Mouse (Mus musculus) liver, postnatal 0 days (tissue): ENCODE results near the gene Mrps27. TPM values are rescaled to one million over a fixed set of nuclear protein-coding genes. Genes with fewer than 3 reads are reported as not detected.

Experiments
- ATAC-seq: fragments of 200-750 bp; cut with Nextera tagmentation; 2 replicates; pipeline ENCODE4 v1.8.0; 2017; ENCODE audit warnings: mild to moderate bottlenecking, moderate library complexity
- DNase-seq: peaks from one replicate; pipeline ENCODE4 v3.0.0-alpha.2; 2016
- H3K27ac ChIP-seq: fragments of 300-500 bp; sonication (generic); 2 replicates; pipeline ENCODE4 v1.5.1; 2014; ENCODE audit warnings: antibody characterized with exemption, moderate library complexity, mild to moderate bottlenecking, low read depth
- H3K27me3 ChIP-seq: fragments of 300-500 bp; sonication (generic); 2 replicates; pipeline ENCODE4 v1.6.1; 2014; ENCODE audit warnings: low read length, control low read depth, mixed read lengths; ENCODE audit not compliant: insufficient read depth
- H3K36me3 ChIP-seq: fragments of 300-500 bp; sonication (generic); replicated peaks from 2 replicates; pipeline ENCODE4 v1.6.1; 2014; ENCODE audit warnings: mild to moderate bottlenecking, control low read depth, low read length, moderate library complexity, mixed read lengths; ENCODE audit not compliant: insufficient read depth
- H3K4me1 ChIP-seq: fragments of 300-500 bp; sonication (generic); 2 replicates; pipeline ENCODE4 v1.6.1; 2014; ENCODE audit warnings: antibody characterized with exemption, mild to moderate bottlenecking, control low read depth; ENCODE audit not compliant: insufficient read depth
- H3K4me2 ChIP-seq: fragments of 300-500 bp; sonication (generic); 2 replicates; pipeline ENCODE4 v1.6.1; 2014; ENCODE audit warnings: low read depth, mild to moderate bottlenecking, low read length, moderate library complexity, mixed read lengths
- H3K4me3 ChIP-seq: fragments of 300-500 bp; sonication (generic); 2 replicates; pipeline ENCODE4 v1.5.1; 2014; ENCODE audit warnings: low read depth, low read length
- H3K9ac ChIP-seq: fragments of 300-500 bp; sonication (generic); replicated peaks from 2 replicates; pipeline ENCODE4 v1.6.1; 2014; ENCODE audit warnings: mild to moderate bottlenecking, moderate library complexity
- H3K9me3 ChIP-seq: fragments of 300-500 bp; sonication (generic); 2 replicates; pipeline ENCODE4 v1.6.1; 2016; ENCODE audit warnings: mild to moderate bottlenecking, control low read depth, low read length, mixed read lengths
- CTCF ChIP-seq: sonication (generic); IDR thresholded peaks from 2 replicates; pipeline ENCODE4 v1.5.1; 2016; ENCODE audit warnings: antibody characterized with exemption, low read depth
- EP300 ChIP-seq: IDR thresholded peaks from 2 replicates; pipeline ENCODE4 v1.6.1; 2016; ENCODE audit warnings: antibody characterized with exemption, low read depth, mild to moderate bottlenecking
- WGBS: fragments of 180-500 bp; shearing (Covaris S2); extraction: QIAGEN DNeasy Blood & Tissue Kit; methylation state at CpG from one replicate; pipeline ENCODE4 v1.1.7; 2014; ENCODE audit not compliant: insufficient replicate concordance; 5-methylcytosine and 5-hydroxymethylcytosine counted together
- polyA plus RNA-seq: library from polyadenylated mRNA; unstranded; fragments of >200 nt; fragmentation: Nextera tagmentation; extraction: Ambion mirVana; gene quantifications from 2 replicates; pipeline ENCODE4 v1.2.1, GENCODE M21; 2015

The Mrps27 gene
- polyA plus RNA-seq, 1 experiment from 2014 or later: 16.6 TPM

- WGBS: 73% methylated on average over 7 of the region's 7 CpGs
- Histone ChIP-seq H3K4me2 (no peak overlapping the region), H3K36me3 (no peaks in the 10 kb centered on the region), H3K4me3 (no peak overlapping the region), H3K27ac (no peak overlapping the region), H3K27me3 (no peaks in the 10 kb centered on the region), H3K9ac (no peak overlapping the region), H3K4me1 (0 out of 2 replicates have a peak, but pooled peaks cover 3% of the 10 kb centered on the region), H3K9me3 (no peaks in the 10 kb centered on the region)
- ATAC-seq (no peak), DNase-seq (no peak)
- TF ChIP-seq EP300 (no peak), CTCF (no peak)
Observed at GRCm38 (mm10) chr13:99447002-99447401, 102.4 kb downstream of the Mrps27 start.

DNA sequence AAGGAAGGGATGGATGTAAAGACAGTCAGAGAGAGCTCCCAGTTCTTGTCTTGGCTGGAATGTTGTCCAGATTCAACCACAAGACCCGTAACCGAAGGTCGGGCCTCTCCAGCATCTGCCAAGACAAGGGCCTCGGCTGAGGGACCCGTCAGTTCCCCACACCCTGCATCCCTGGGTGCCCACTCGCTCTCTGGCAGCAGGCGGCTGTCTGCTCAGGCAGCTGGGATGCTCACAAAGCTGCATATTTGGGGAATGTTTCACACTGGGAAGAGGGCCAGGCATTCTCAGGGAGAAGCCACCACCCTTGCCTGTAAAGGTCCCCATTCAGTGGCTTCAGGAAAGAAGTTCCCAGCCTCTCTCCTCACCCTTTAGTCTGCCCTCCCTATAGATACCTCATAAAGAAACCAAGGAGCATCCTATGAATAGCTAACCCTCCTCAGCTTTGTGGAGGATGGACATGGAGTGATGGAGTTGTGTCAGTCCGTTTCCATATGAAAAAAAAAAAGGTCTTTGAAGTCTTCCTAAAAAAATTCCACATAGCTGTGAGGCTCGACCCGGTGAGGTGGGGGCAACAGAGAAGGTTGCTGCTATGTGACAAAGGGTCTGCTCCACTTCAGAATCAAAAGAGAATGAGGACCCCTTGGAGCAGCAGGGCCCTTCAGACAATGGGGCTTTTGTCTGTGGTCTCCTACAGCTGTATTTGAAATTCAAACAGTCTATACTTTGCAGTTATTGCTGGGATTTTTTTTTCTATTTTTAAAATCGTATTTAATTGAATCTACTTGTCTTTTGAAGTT is 103.0 kb downstream of the Mrps27 start:
- H3K4me1 ChIP-seq: 0 out of 2 replicates have a peak, but pooled peaks cover 3% of the 10 kb centered on the region
- no peak overlapping the region for H3K4me2 ChIP-seq
- ATAC-seq: no peak
- DNase-seq: no peak
- H3K36me3 ChIP-seq: no peaks in the 10 kb centered on the region
- no peaks in the 10 kb centered on the region for H3K27me3 ChIP-seq
- WGBS: 64% methylated on average over 11 of the region's 11 CpGs
- H3K4me3 ChIP-seq: no peak overlapping the region
- no peak overlapping the region for H3K9ac ChIP-seq
- no peaks in the 10 kb centered on the region for H3K9me3 ChIP-seq
- no peak for TF ChIP-seq EP300
- TF ChIP-seq CTCF: no peak
- no peak overlapping the region for H3K27ac ChIP-seq

DNA sequence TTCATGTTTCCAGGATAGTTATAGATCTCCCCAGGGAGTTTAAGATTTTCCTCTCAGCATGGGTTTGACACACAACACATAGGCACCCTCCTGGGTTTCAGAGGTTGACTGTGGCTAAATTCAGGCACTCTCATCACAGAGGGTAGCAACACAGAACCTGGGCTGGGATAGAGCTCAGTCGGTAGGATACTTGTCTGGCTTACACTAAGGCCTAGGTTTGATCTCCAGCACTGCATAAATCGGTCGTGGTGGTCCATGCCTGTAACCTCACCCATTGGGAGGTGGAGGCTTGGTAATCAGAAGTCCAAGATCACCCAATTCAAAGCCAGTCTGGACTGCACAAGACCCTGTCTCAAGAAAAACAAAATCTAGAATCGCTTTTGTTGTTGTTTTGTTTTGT is 103.7 kb downstream of the Mrps27 start:
- DNase-seq (no peak), ATAC-seq (no peak)
- H3K4me3 ChIP-seq: no peak overlapping the region
- WGBS: 64% methylated on average over 4 of the region's 4 CpGs
- H3K36me3 ChIP-seq: no peaks in the 10 kb centered on the region
- no peaks in the 10 kb centered on the region for H3K9me3 ChIP-seq
- H3K27ac ChIP-seq: no peak overlapping the region
- 0 out of 2 replicates have a peak, but pooled peaks cover 3% of the 10 kb centered on the region for H3K4me1 ChIP-seq
- TF ChIP-seq CTCF (no peak), EP300 (no peak)
- H3K4me2 ChIP-seq: no peak overlapping the region
- H3K27me3 ChIP-seq: no peaks in the 10 kb centered on the region
- H3K9ac ChIP-seq: no peak overlapping the region

GRCm38 (mm10) chr13:99449547-99449946 is 105.0 kb downstream of the Mrps27 start:
- no peak for TF ChIP-seq EP300
- no peak for TF ChIP-seq CTCF
- WGBS: 71% methylated on average over 4 of the region's 4 CpGs
- no peaks in the 10 kb centered on the region for H3K27me3 ChIP-seq
- H3K4me3 ChIP-seq: no peak overlapping the region
- H3K4me1 ChIP-seq: 0 out of 2 replicates have a peak, but pooled peaks cover 3% of the 10 kb centered on the region
- no peak overlapping the region for H3K27ac ChIP-seq
- no peak overlapping the region for H3K9ac ChIP-seq
- H3K36me3 ChIP-seq: no peaks in the 10 kb centered on the region
- no peak for ATAC-seq
- H3K4me2 ChIP-seq: no peak overlapping the region
- H3K9me3 ChIP-seq: no peaks in the 10 kb centered on the region
- DNase-seq: no peak

- H3K36me3 ChIP-seq: no peaks in the 10 kb centered on the region
- WGBS: 77% methylated on average over 7 of the region's 7 CpGs
- no peak for DNase-seq
- no peaks in the 10 kb centered on the region for H3K4me1 ChIP-seq
- H3K4me3 ChIP-seq: no peak overlapping the region
- no peak overlapping the region for H3K27ac ChIP-seq
- no peaks in the 10 kb centered on the region for H3K27me3 ChIP-seq
- ATAC-seq: no peak
- H3K9me3 ChIP-seq: no peaks in the 10 kb centered on the region
- H3K9ac ChIP-seq: no peak overlapping the region
- no peak for TF ChIP-seq CTCF
- no peak for TF ChIP-seq EP300
- H3K4me2 ChIP-seq: no peak overlapping the region
Observed at GRCm38 (mm10) chr13:99450766-99451165, 106.2 kb downstream of the Mrps27 start.

GRCm38 (mm10) chr13:99451276-99451675 is 106.7 kb downstream of the Mrps27 start:
- DNase-seq (no peak), ATAC-seq (no peak)
- H3K4me1 ChIP-seq: no peaks in the 10 kb centered on the region
- no peak overlapping the region for H3K27ac ChIP-seq
- TF ChIP-seq EP300 (no peak), CTCF (no peak)
- H3K9me3 ChIP-seq: no peaks in the 10 kb centered on the region
- no peak overlapping the region for H3K4me2 ChIP-seq
- H3K9ac ChIP-seq: no peak overlapping the region
- 70% methylated on average over 5 of the region's 5 CpGs for WGBS
- no peak overlapping the region for H3K4me3 ChIP-seq
- no peaks in the 10 kb centered on the region for H3K36me3 ChIP-seq
- H3K27me3 ChIP-seq: no peaks in the 10 kb centered on the region
